Mouse (Mus musculus) kidney, postnatal 0 days (tissue): ENCODE measurements around the gene Zscan4f. TPM values are rescaled to one million over a fixed set of nuclear protein-coding genes. Genes with fewer than 3 reads are reported as not detected.
"Not testable (repeated sequence)": the region's sequence is repeated elsewhere in the genome, so short reads cannot be mapped to it uniquely, and the experiment has no call there.

Source experiments
- ATAC-seq: fragments of 200-750 bp; cut with Nextera tagmentation; replicated peaks from 2 replicates; pipeline ENCODE4 v1.8.0; 2017; ENCODE audit warnings: low read depth, moderate number of reproducible peaks, moderate TSS enrichment, moderate library complexity; ENCODE audit not compliant: low FRiP score
- DNase-seq: peaks from one replicate; pipeline ENCODE4 v3.0.0-alpha.2; 2016; ENCODE audit warnings: low spot score
- H3K27ac ChIP-seq: fragments of 300-500 bp; sonication (generic); 2 replicates; pipeline ENCODE4 v1.5.1; 2014; ENCODE audit warnings: mild to moderate bottlenecking
- H3K27me3 ChIP-seq: fragments of 300-500 bp; sonication (generic); 2 replicates; pipeline ENCODE4 v1.6.1; 2014; ENCODE audit warnings: low read length, mixed read lengths; ENCODE audit not compliant: insufficient read depth
- H3K36me3 ChIP-seq: fragments of 300-500 bp; sonication (generic); 2 replicates; pipeline ENCODE4 v1.6.1; 2014; ENCODE audit warnings: low read length, mixed read lengths; ENCODE audit not compliant: insufficient read depth
- H3K4me1 ChIP-seq: fragments of 300-500 bp; sonication (generic); replicated peaks from 2 replicates; pipeline ENCODE4 v1.6.1; 2014; ENCODE audit warnings: antibody characterized with exemption, low read length, mixed read lengths; ENCODE audit not compliant: insufficient read depth
- H3K4me2 ChIP-seq: fragments of 300-500 bp; sonication (generic); 2 replicates; pipeline ENCODE4 v1.6.1; 2014; ENCODE audit warnings: mild to moderate bottlenecking, low read length, moderate library complexity, mixed read lengths
- H3K4me3 ChIP-seq: fragments of 300-500 bp; sonication (generic); replicated peaks from 2 replicates; pipeline ENCODE4 v1.5.1; 2014; ENCODE audit warnings: low read depth, low read length
- H3K9ac ChIP-seq: fragments of 300-500 bp; sonication (generic); 2 replicates; pipeline ENCODE4 v1.6.1; 2014; ENCODE audit warnings: low read depth, low read length
- H3K9me3 ChIP-seq: fragments of 300-500 bp; sonication (generic); replicated peaks from 2 replicates; pipeline ENCODE4 v1.6.1; 2016; ENCODE audit warnings: low read length, inconsistent platforms, mixed read lengths
- WGBS: fragments of 180-500 bp; shearing (Covaris S2); extraction: QIAGEN DNeasy Blood & Tissue Kit; methylation state at CpG from one replicate; pipeline ENCODE4 v1.1.7; 2014; 5-methylcytosine and 5-hydroxymethylcytosine counted together
- microRNA-seq: library from miRNA; unstranded; fragments of <30 nt; microRNA quantifications from one replicate; pipeline ENCODE4, GENCODE M21; 2016
- polyA plus RNA-seq: library from polyadenylated mRNA; unstranded; fragments of >200 nt; fragmentation: Nextera tagmentation; extraction: Ambion mirVana; gene quantifications from 2 replicates; pipeline ENCODE4 v1.2.1, GENCODE M21; 2015

Gene Zscan4f
- not detected in 2 replicates for polyA plus RNA-seq

- WGBS: 93% methylated on average over 3 of the region's 3 CpGs
- not testable (repeated sequence) for H3K36me3 ChIP-seq, H3K4me1 ChIP-seq, H3K27ac ChIP-seq, H3K9ac ChIP-seq, DNase-seq, H3K9me3 ChIP-seq, H3K4me2 ChIP-seq, ATAC-seq, H3K4me3 ChIP-seq, H3K27me3 ChIP-seq
These were observed at the start of gene Zscan4f for GRCm38 (mm10) chr7:11397615-11398014. Gene Zscan4f, plus strand, starts transcription at chr7:11397915.

DNA sequence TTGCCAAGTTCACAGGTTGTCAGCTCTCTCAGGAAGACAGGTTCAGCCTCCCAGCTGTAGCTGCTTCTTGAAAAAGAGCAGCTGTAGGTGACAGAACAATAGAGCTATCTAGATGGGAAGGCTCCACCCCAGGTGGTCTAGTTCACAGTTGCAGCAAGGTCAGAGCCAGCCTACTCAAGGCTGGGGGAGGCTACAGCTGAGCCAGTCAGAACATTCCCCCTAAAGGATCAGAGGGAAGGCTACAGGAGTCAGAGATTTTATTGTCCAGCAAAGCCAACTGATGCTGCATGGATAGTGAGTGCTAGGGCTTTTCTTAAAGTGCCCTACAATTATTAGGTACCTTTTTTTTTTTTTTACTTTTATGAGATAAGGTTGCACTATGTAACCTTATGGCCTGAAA is 13.1 kb upstream of the Zscan4f start:
- H3K36me3 ChIP-seq, H3K4me1 ChIP-seq, H3K9me3 ChIP-seq, H3K27me3 ChIP-seq, H3K4me2 ChIP-seq, H3K4me3 ChIP-seq, H3K27ac ChIP-seq, H3K9ac ChIP-seq, DNase-seq, ATAC-seq: not testable (repeated sequence)

Small RNA genes lying within 50 kb of the gene (microRNA-seq; reads per million reads assigned to microRNA genes)
- gene Gm23087: not detected

Other genes starting within 250 kb of the Zscan4f start
- gene Zscan4d, start 231.8 kb upstream of the Zscan4f start, polyA plus RNA-seq: not detected in 2 replicates
- not detected in 2 replicates for gene Zscan4e, start 87.2 kb upstream of the Zscan4f start, polyA plus RNA-seq
- gene Zscan4-ps2, start 116.4 kb downstream of the Zscan4f start, polyA plus RNA-seq: not detected in 2 replicates
- not detected in 2 replicates for gene Zscan4-ps3, start 211.4 kb downstream of the Zscan4f start, polyA plus RNA-seq